Mouse (Mus musculus) spleen, adult 2 months (tissue): ENCODE measurements around the gene Pla2g2e. TPM values are rescaled to one million over a fixed set of nuclear protein-coding genes. Genes with fewer than 3 reads are reported as not detected.
"Not testable (repeated sequence)": the region's sequence is repeated elsewhere in the genome, so short reads cannot be mapped to it uniquely, and the experiment has no call there.

Source experiments
- DNase-seq, 2 experiments: peaks; one replicate each; pipeline versions ENCODE4 v3.0.0 to v3.0.0-alpha.2; 2012 to 2021; ENCODE audit warnings: low spot score in 2 of 2, low read depth in 1 of 2
- H3K27ac ChIP-seq: fragments of 200-500 bp; 2 replicates; pipeline ENCODE4 v1.5.1; 2012; ENCODE audit warnings: low read length, inconsistent platforms; ENCODE audit not compliant: insufficient read depth
- H3K27me3 ChIP-seq: fragments of 200-500 bp; 2 replicates; pipeline ENCODE4 v1.6.1; 2012; ENCODE audit warnings: mild to moderate bottlenecking, moderate library complexity, low read length, inconsistent platforms; ENCODE audit not compliant: control insufficient read depth, insufficient read depth
- H3K36me3 ChIP-seq: fragments of 200-500 bp; 2 replicates; pipeline ENCODE4 v1.6.1; 2012; ENCODE audit warnings: mild to moderate bottlenecking, low read length, inconsistent platforms; ENCODE audit not compliant: control insufficient read depth, insufficient read depth
- H3K4me1 ChIP-seq: fragments of 200-500 bp; 2 replicates; pipeline ENCODE4 v1.6.1; 2011; ENCODE audit warnings: inconsistent platforms; ENCODE audit not compliant: control insufficient read depth, insufficient read depth, insufficient read length
- H3K4me3 ChIP-seq: fragments of 200-500 bp; 2 replicates; pipeline ENCODE4 v1.5.1; 2011; ENCODE audit warnings: mild to moderate bottlenecking, inconsistent platforms; ENCODE audit not compliant: insufficient read depth, insufficient read length; ENCODE audit errors: extremely low read depth
- CTCF ChIP-seq: fragments of 200-500 bp; IDR thresholded peaks from 2 replicates; pipeline ENCODE4 v1.5.1; 2011; ENCODE audit warnings: mild to moderate bottlenecking, inconsistent platforms; ENCODE audit not compliant: insufficient read depth, insufficient read length, insufficient replicate concordance; ENCODE audit errors: extremely low read depth
- POLR2A ChIP-seq: fragments of 200-500 bp; IDR thresholded peaks from 2 replicates; pipeline ENCODE4 v1.6.1; 2011; ENCODE audit warnings: low read depth, low read length, inconsistent platforms
- WGBS: fragments of 180-500 bp; shearing (Covaris S2); methylation state at CpG from one replicate; pipeline ENCODE4 v1.1.7; 2018; 5-methylcytosine and 5-hydroxymethylcytosine counted together
- polyA plus RNA-seq: library from polyadenylated mRNA; depleted of rRNA; stranded (reverse); fragments of >200 nt; gene quantifications from 2 replicates; pipeline ENCODE4 v1.2.3, GENCODE M21; 2012

Pla2g2e gene
- polyA plus RNA-seq, 1 experiment = 0.09 TPM

DNA sequence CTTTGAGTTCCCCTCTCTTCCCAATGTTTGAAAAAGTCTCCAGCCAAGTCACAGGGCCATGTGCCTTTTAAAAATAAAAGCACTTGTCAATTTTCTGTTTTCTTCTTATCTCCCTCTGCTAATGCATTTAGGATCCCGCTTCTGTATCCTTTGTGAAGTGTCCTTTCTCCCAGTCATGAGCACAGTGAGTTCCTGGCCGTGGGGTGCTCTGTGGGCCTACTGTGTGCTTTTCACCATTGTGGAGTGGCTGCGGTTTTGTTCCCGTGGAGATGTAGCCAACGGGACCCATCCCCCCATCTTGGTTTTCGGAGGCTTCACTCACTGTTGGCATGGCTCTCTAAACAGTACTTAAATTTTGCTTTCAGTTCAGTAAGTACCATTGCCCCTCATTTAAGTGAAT lies 11.8 kb upstream of the Pla2g2e start:
- no peak overlapping the region for H3K4me3 ChIP-seq
- H3K27ac ChIP-seq = no peak overlapping the region
- H3K27me3 ChIP-seq = no peaks in the 10 kb centered on the region
- H3K4me1 ChIP-seq = no peaks in the 10 kb centered on the region
- DNase-seq = no peak
- WGBS = 70% methylated on average over 6 of the region's 6 CpGs
- TF ChIP-seq POLR2A (no peak), CTCF (no peak)
- no peaks in the 10 kb centered on the region for H3K36me3 ChIP-seq

DNA sequence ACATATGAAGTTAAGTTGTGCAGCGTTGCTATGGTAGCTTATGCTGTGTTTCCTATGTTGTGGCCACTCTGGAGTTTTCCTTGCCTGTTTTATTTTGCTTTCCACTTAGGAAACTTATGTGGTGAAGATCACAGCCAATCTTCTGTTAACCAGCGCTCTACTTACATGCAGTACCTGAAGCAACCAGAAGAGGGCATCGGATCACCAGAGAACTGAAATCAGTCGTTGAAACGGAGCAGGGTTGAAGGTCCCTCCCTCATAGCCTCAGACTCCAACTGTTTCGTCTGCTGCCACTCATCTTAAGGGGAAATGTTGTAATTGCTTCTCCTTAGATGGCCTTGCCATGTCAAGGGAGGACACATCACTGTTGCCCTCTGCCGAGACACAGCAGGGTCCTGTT lies 11.3 kb upstream of the Pla2g2e start:
- peak; percentile 34 to 65 for DNase-seq
- Histone ChIP-seq H3K4me3 (no peak overlapping the region), H3K36me3 (no peaks in the 10 kb centered on the region), H3K27me3 (no peaks in the 10 kb centered on the region), H3K27ac (no peak overlapping the region), H3K4me1 (no peaks in the 10 kb centered on the region)
- no peak for TF ChIP-seq POLR2A
- TF ChIP-seq CTCF = peak; percentile 70; the same call in 1 of the 2 replicates
- 11% methylated on average over 7 of the region's 7 CpGs for WGBS

DNA sequence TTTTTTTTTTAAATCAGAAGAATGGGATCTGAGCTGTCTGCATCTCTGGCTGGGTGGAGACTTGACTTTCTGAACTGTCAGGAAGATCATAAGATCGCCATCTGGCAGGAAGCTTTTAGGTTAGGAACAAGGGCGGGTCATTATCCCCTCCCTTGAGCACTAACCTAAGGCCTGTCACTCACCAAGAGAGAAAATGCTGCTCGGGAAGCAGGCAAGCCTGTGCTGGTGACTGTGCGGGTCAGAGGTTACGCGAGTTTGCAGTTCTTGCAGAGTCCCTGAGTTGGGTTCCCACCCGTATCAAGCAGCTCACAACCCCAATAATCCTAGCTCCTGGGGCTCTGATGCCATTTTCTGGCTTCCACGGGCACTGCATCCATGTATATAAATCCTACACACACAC lies 9.1 kb upstream of the Pla2g2e start:
- no peak for DNase-seq
- Histone ChIP-seq H3K36me3 (no peaks in the 10 kb centered on the region), H3K27me3 (no peaks in the 10 kb centered on the region), H3K4me1 (no peaks in the 10 kb centered on the region), H3K27ac (no peak overlapping the region), H3K4me3 (no peak overlapping the region)
- TF ChIP-seq CTCF = no peak
- no peak for TF ChIP-seq POLR2A
- 56% methylated on average over 8 of the region's 8 CpGs for WGBS

DNA sequence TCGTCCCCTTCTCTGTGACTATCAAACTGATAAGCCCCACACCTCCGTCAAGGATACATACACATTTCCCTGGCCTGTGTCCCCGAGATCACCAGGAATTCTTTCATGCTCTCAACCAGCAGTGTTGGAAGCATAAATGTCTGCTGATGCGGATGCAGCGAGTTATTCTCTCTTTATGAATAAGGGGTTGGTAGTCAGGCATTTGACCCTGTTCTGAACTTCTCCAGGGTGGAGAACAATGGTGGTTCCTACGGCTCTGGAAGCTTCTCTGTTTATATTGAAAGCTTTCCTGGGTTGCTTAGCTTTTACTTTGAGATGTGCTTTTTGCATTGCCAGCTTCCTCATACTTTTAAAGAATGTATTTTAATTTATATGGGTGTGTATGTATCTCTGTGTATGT lies 3.9 kb upstream of the Pla2g2e start, which contains the start of gene Gm13030:
Gm13030 (minus strand) TSS at position 101 of the 400 bp plus-strand sequence.
- Histone ChIP-seq H3K4me3 (no peak within 1 kb of the TSS), H3K27me3 (no peaks in the 10 kb centered on the region), H3K4me1 (no peaks in the 10 kb centered on the region), H3K27ac (no peak within 1 kb of the TSS), H3K36me3 (no peaks in the 10 kb centered on the region)
- no peak for TF ChIP-seq POLR2A
- TF ChIP-seq CTCF = no peak
- no peak for DNase-seq
- 88% methylated on average over 6 of the region's 6 CpGs for WGBS

DNA sequence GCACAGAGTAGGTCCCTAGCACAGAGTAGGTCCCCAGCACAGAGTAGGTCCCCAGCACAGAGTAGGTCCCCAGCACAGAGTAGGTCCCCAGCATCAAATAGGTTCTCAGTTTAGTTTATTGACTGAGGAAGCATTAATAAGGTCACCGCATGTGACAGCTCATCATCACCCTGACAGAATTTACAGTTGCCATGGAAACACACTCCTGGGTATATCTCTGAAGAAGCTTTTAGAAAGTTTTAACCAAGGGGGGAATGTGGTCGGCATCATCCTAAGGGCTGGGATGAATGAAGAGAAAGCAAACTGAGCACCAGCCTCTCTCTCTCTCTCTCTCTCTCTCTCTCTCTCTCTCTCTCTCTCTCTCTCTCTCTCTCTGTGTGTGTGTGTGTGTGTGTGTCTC lies 2.5 kb upstream of the Pla2g2e start:
- H3K27me3 ChIP-seq, H3K27ac ChIP-seq, H3K4me1 ChIP-seq, H3K36me3 ChIP-seq, H3K4me3 ChIP-seq, DNase-seq: not testable (repeated sequence)
- 81% methylated on average over 2 of the region's 2 CpGs for WGBS

DNA sequence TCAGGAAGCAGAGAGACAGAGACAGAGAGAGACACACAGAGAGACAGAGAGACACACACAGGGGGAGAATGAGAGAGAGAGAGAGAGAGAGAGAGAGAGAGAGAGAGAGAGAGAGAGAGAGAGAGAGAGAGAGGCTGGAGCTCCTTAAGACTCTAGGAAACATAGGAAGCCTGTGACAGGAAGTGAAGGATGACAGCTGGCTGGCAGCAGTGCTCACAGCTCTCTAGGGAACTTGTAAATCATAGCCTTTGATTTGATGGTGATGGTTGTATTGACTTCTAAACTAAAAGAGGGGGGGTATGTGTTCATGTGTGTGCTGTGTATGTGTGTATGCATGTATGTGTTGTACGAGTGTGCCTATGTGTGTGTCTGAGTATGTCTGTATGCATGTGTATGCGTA lies 1.8 kb upstream of the Pla2g2e start:
- no peak overlapping the region for H3K4me3 ChIP-seq
- DNase-seq = no peak
- no peaks in the 10 kb centered on the region for H3K27me3 ChIP-seq
- WGBS = 89% methylated on average over 2 of the region's 2 CpGs
- no peaks in the 10 kb centered on the region for H3K36me3 ChIP-seq
- TF ChIP-seq CTCF = no peak
- no peak for TF ChIP-seq POLR2A
- H3K27ac ChIP-seq = no peak overlapping the region
- H3K4me1 ChIP-seq = no peaks in the 10 kb centered on the region

DNA sequence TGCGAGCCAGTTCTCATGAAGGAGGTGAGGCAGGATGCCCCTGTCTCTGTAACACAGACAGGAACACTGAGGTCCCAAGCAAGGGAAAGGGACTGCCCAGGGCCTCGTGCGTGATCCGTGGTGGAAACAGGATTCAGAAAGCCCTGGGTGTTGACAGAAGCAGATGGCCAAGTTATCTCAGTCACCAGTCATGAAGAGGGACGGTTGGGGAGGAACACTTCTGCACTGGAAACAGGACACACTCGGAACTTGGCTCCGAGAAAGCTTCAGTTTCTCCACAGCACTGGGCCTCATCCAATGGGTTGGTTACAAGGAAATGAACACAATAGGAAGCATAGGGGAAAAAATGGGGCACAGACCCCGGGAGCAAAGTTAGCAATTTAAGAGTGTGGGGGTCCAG lies 1.0 kb downstream of the Pla2g2e start:
- 57% methylated on average over 8 of the region's 8 CpGs for WGBS
- H3K27ac ChIP-seq = no peak overlapping the region
- H3K36me3 ChIP-seq = no peaks in the 10 kb centered on the region
- H3K4me1 ChIP-seq = no peaks in the 10 kb centered on the region
- H3K27me3 ChIP-seq = no peaks in the 10 kb centered on the region; the same call in 1 of the 2 replicates
- DNase-seq = no peak
- H3K4me3 ChIP-seq = no peak overlapping the region
- no peak for TF ChIP-seq CTCF
